Mouse (Mus musculus) ZHBTc4 (cell line): ENCODE measurements at regions not wholly inside any gene's neighbourhood (a gene's known extent, or its start where the extent isn't known, plus 50 kb on each side); places are given as distances from the start of the nearest gene placed in this dataset.

Experiments used
- DNase-seq: peaks from one replicate; pipeline ENCODE4 v3.0.0-alpha.2; 2011; ENCODE audit warnings: low read depth, low spot score

GRCm38 (mm10) chr5:126148908-126149307, 617.3 kb downstream of the Tmem132b start:
- DNase-seq, result no peak

GRCm38 (mm10) chr5:126155216-126155880, 623.8 kb downstream of the Tmem132b start:
- DNase-seq, result peak; percentile 70

- no peak for DNase-seq
These were observed 654.5 kb downstream of the Tmem132b start for GRCm38 (mm10) chr5:126186111-126186510.

- no peak for DNase-seq
These were observed 668.3 kb downstream of the Tmem132b start for GRCm38 (mm10) chr5:126199876-126200275.

GRCm38 (mm10) chr5:126201535-126201934, 670.0 kb downstream of the Tmem132b start:
- DNase-seq, result peak; percentile 61

DNA sequence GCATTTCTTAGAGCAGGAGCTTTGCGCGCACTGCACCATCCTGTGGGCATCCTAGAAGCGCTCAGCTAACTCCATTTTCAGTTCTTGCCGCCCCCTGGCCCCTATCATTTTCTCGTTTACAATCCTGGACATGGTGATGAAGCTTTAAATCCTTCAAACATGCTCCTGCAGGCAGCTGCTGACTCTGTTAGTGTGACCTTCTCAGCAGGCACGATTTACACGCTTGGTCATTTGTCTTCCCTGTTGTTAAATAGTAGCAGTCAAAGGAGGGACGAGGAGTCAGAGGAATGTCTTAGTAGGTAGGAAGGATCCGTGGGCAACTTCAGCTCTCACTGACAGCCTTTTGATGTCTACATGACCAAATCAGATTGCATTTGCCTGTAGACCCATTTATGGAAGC, 670.4 kb downstream of the Tmem132b start:
- DNase-seq, result no peak

- DNase-seq, result no peak
These were observed 685.4 kb downstream of the Tmem132b start for GRCm38 (mm10) chr5:126217016-126217415.

GRCm38 (mm10) chr5:126217746-126218145, 686.2 kb downstream of the Tmem132b start:
- DNase-seq, result peak; percentile 72

DNA sequence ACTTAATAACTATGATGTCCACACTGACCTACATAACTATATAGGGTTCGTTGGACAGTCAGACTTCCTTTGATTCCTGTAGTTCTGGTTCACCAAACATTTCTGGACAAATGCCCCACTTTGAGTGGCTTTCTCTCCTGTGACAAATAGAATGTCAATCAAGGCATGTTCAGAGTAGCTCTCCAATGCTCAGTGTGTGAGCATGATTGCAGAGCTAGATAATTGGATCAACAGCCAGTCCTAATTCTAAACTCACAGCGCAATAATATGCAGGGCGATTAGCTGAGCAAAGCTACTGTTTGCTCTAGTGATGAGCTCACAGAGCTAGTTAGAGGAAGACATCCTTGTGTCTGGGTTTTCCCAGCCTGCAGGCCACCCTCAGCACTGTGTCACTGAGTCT, 692.1 kb downstream of the Tmem132b start:
- no peak for DNase-seq

GRCm38 (mm10) chr5:126230768-126231167, 699.2 kb downstream of the Tmem132b start:
- peak; percentile 93 for DNase-seq

- DNase-seq, result no peak
These were observed 706.5 kb downstream of the Tmem132b start for GRCm38 (mm10) chr5:126238071-126238470.

GRCm38 (mm10) chr5:126245776-126246175, 714.2 kb downstream of the Tmem132b start:
- DNase-seq, result no peak

GRCm38 (mm10) chr5:126250331-126250730, 718.8 kb downstream of the Tmem132b start:
- no peak for DNase-seq

DNA sequence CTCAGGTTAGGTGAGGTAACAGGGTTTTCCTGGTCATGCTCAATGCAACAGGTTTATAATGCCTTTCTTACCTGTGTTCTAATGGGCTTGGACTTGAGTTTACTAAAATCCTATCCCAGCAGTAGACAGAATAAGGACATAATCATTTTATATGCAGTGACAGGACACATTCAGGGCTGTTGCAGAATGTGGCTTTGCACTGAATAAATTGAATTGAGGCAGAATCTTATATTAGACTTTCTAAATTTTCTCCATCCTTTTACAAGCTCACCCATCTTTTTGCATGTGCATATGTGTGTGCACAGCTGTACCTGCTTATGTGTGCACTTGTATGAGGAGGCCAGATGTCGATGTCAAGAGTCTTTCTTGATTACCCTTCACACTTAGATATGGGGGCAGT, 723.1 kb downstream of the Tmem132b start:
- DNase-seq, result no peak

DNA sequence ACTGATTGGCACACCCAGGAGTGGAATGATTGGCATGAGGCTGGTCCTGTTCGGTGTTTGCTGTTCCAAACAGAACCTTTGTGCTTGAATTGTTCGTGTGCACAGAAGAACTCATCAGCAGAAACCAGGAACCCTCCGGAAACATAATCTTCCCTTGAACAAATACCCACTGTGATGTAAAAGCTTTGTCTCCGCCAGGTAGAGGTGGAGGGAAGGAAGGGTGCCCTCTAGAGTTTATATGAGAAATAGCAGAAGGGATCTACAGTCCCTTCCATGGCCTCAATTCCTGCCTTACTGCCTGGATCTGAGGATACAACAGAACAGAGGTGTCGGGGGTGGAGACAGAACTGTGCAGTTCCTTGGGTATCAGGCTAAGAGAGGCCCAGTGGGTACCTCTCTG, 726.3 kb downstream of the Tmem132b start:
- peak; percentile 65 for DNase-seq

DNA sequence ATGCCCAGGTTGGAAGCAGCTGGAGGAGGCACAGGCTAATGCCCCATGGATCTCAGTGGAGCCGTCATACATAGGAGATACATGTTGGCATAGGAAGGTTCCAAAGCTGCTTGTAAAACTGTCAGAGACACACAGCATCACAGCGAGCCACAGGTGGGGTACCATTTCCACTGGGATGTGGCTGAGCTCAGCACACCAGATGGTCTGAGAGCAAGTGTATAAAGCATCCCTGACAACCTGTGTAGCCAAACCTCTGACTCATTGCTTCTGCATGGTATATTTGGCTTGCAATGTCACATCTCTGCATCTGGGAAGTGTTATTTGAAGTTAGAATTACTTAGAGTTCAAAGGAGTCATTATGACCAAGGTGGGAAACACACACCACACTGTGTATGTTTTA, 734.9 kb downstream of the Tmem132b start:
- DNase-seq, result no peak

- no peak for DNase-seq
These were observed 735.5 kb downstream of the Tmem132b start for GRCm38 (mm10) chr5:126266929-126267609.

DNA sequence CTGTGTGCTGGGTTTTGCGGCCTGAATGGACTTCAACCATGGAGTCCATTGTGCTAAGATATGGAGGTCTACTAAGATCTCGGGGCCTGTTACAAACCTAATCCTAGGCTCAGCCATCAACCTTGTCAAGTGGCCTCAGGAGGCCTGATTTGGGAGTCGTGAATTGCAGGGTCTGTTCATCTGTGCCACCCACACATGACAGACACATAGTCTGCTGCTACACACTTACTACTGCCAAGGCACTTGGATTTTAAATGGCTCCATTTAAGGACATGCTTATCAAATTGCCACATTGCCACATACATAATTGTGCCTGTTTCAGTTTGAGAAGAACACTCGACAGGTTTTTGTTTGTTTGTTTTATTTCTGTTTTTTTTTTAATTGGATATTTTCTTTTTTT, 737.0 kb downstream of the Tmem132b start:
- no peak for DNase-seq

GRCm38 (mm10) chr5:126274316-126274715, 742.7 kb downstream of the Tmem132b start:
- DNase-seq, result no peak

DNA sequence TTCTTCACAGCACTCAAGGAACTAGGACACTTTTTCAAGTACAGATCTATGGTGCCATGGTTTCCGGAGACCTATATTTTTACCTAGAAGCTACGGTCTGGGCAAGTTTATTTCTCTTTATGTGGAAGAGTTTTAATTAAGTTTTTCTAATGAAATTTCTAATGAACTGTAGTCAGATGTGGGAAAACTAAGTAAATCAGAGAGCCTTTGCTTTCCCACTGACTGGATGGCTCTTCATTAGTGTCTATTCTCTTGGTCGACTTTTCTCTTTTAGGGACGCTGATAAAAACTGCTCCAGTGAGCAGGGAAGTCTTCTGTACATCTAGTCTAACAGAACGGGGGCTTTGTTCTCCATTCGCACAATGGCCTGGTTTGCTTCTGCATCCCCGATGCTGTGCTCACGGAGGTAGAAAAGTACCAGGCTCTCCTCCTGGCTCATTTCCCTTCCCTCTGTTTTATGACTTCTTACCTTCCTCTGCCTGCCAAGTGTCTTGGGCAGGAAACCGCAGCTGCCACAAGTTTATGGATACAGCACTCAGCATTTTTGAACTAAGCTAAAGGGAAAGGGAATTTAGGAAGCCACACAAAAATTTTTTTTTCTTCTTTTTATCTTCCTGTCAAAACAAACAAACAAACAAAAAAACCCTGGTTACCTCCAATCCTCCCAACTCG, 749.6 kb downstream of the Tmem132b start:
- no peak for DNase-seq

- no peak for DNase-seq
These were observed 750.2 kb downstream of the Tmem132b start for GRCm38 (mm10) chr5:126281782-126282181.

DNA sequence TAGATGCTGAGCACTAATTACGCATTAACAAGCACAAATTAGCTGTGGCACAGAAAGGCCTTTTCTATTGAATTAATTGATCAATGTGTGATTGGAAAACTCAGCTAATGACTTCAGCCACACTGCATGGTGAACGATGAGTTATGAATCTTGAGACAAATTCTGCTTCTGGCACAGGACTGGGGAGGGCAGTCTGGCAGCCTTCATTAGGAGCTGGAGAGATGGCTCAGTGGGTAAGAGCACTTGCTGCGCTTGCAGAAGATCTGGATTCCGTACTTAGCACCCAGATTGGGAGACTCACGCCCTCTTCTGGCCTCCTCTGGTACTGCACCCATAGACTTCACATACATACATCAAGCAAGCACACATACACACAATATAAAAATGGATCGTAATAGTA, 793.3 kb downstream of the Tmem132b start:
- DNase-seq, result peak; percentile 76

DNA sequence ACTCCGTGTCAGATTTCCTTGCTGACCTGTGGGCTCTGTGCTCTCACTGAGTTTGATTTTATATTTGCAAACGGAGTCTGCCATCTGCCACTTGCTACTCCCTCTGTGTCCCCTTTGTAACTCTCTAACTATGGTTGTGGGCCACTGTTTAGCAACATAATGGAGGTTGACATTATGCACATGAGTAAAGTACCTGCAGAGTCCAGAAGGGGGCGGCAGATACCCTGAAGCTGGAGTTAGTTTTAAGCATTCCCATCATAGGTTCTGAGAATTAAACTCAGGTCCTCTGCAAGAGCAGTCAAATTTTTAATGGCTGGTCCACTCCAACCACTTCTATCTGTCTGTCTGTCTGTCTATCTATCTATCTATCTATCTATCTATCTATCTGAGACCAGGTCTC, 796.7 kb downstream of the Tmem132b start:
- DNase-seq, result peak; percentile 76
